Mouse (Mus musculus) hindbrain, embryonic 11.5 days (tissue): Measurements from ENCODE around the gene Ksr2. TPM values are rescaled to one million over a fixed set of nuclear protein-coding genes. Genes with fewer than 3 reads are reported as not detected.
A peak's percentile ranks its signal among the peaks of the same experiment; 100 is the strongest.
"Not testable (repeated sequence)": the region's sequence is repeated elsewhere in the genome, so short reads cannot be mapped to it uniquely, and the experiment has no call there.

Experiments
- ATAC-seq: fragments of 200-750 bp; cut with Nextera tagmentation; 2 replicates; pipeline ENCODE4 v1.8.0; 2017; ENCODE audit warnings: mild to moderate bottlenecking, moderate TSS enrichment, moderate library complexity; ENCODE audit not compliant: low FRiP score
- DNase-seq: peaks from one replicate; pipeline ENCODE4 v3.0.0-alpha.2; 2015; ENCODE audit warnings: low spot score
- H3K27ac ChIP-seq: fragments of 300-500 bp; sonication (generic); 2 replicates; pipeline ENCODE4 v1.5.1; 2014; ENCODE audit warnings: mild to moderate bottlenecking, low read depth, low read length
- H3K27me3 ChIP-seq: fragments of 300-500 bp; sonication (generic); 2 replicates; pipeline ENCODE4 v1.6.1; 2014; ENCODE audit warnings: mild to moderate bottlenecking, low read length, moderate library complexity, mixed read lengths; ENCODE audit not compliant: control insufficient read depth, insufficient read depth
- H3K36me3 ChIP-seq: fragments of 300-500 bp; sonication (generic); 2 replicates; pipeline ENCODE4 v1.6.1; 2014; ENCODE audit warnings: mild to moderate bottlenecking, low read length, moderate library complexity, mixed read lengths; ENCODE audit not compliant: control insufficient read depth, insufficient read depth
- H3K4me1 ChIP-seq: fragments of 300-500 bp; sonication (generic); replicated peaks from 2 replicates; pipeline ENCODE4 v1.6.1; 2014; ENCODE audit warnings: low read length, mixed read lengths; ENCODE audit not compliant: control insufficient read depth, insufficient read depth
- H3K4me2 ChIP-seq: fragments of 300-500 bp; sonication (generic); replicated peaks from 2 replicates; pipeline ENCODE4 v1.6.1; 2014; ENCODE audit warnings: mild to moderate bottlenecking, low read depth, low read length
- H3K4me3 ChIP-seq: fragments of 300-500 bp; sonication (generic); 2 replicates; pipeline ENCODE4 v1.5.1; 2014; ENCODE audit warnings: low read depth, low read length
- H3K9ac ChIP-seq: fragments of 300-500 bp; sonication (generic); 2 replicates; pipeline ENCODE4 v1.6.1; 2014; ENCODE audit warnings: low read depth, low read length
- H3K9me3 ChIP-seq: fragments of 300-500 bp; sonication (generic); 2 replicates; pipeline ENCODE4 v1.6.1; 2016; ENCODE audit warnings: low read length; ENCODE audit not compliant: control insufficient read depth
- WGBS: fragments of 180-500 bp; shearing (Covaris S2); extraction: QIAGEN DNeasy Blood & Tissue Kit; methylation state at CpG from one replicate; pipeline ENCODE4 v1.1.7; 2014; 5-methylcytosine and 5-hydroxymethylcytosine counted together
- polyA plus RNA-seq: library from polyadenylated mRNA; unstranded; fragments of >200 nt; fragmentation: Nextera tagmentation; extraction: Ambion mirVana; gene quantifications from 2 replicates; pipeline ENCODE4 v1.2.1, GENCODE M21; 2014

Ksr2 gene
- polyA plus RNA-seq, 1 experiment from 2014 or later, result 2.9 TPM

DNA sequence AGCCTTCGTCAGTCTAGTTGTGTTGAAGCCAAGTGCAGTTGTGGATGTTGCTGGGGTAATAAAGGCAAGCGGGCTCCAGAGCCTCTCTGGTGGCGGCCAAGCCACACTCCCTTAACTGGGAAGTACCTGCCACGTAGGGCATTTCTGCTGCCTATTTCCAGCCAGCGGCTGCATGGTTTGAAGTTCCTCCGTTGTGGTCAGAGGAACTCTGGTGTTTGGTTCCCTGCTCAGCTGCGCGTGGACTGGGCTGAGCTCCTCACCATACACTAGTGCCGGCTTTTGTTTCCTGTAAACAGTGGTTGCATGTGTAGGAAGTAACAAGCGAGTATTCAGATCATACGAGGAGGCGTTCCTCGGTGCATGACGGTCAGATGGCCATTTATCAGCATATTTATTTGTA is 36.1 kb upstream of the Ksr2 start:
- H3K27ac ChIP-seq, H3K4me3 ChIP-seq, DNase-seq, H3K4me2 ChIP-seq, H3K9me3 ChIP-seq, H3K36me3 ChIP-seq, H3K27me3 ChIP-seq, H3K4me1 ChIP-seq, H3K9ac ChIP-seq, ATAC-seq: not testable (repeated sequence)
- 96% methylated on average over 14 of the region's 14 CpGs for WGBS

DNA sequence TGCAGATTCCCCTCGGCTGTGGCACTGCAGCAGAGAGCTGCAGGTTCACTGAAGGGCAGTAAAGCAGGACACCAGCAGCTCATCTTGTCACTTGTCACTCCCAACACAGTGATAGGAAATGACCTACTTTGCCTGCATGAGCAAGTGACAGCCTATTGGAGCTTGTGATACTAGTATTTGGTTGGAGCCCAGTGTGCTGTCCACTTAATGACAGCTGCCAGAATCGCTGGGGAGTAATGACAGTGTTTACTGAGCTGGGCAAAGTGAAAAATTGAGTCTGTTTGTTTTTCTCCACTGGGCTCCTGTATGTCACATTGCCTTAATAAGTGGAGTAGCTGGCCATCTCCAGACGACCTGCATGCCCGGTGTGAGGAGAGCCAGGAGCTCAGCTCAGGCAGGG is 33.6 kb upstream of the Ksr2 start:
- no peaks in the 10 kb centered on the region for H3K4me1 ChIP-seq
- peaks cover 6% of the 10 kb centered on the region for H3K36me3 ChIP-seq
- no peak overlapping the region for H3K4me3 ChIP-seq
- no peak overlapping the region for H3K4me2 ChIP-seq
- H3K9me3 ChIP-seq, result no peaks in the 10 kb centered on the region
- DNase-seq (no peak), ATAC-seq (no peak)
- WGBS, result 87% methylated on average over 4 of the region's 4 CpGs
- H3K27me3 ChIP-seq, result no peaks in the 10 kb centered on the region
- no peak overlapping the region for H3K9ac ChIP-seq
- H3K27ac ChIP-seq, result no peak overlapping the region

DNA sequence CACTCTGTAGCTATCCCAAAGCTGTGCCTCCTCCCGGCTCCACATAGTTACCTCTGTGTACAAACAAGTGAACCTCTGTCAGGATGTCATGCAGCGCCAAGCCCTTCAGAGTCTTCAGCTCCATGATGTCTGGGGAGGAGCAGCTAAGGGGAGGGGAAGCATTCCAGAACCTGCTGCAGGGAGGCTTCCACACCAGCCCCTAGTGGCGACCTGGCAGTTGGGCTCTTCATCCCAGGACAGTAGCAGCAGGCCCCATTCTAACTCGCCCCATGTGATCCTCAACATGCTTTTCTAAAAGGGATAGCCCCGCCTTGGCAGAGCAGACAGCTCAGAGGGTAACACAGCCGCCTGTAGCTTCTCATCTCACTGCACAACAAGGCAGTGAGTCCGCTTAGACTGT is 32.0 kb upstream of the Ksr2 start:
- H3K9ac ChIP-seq, result no peak overlapping the region
- H3K27ac ChIP-seq, result no peak overlapping the region
- ATAC-seq (no peak), DNase-seq (no peak)
- no peak overlapping the region for H3K4me2 ChIP-seq
- H3K36me3 ChIP-seq, result peaks cover 6% of the 10 kb centered on the region
- WGBS, result 77% methylated on average over 7 of the region's 7 CpGs
- H3K4me3 ChIP-seq, result no peak overlapping the region
- H3K27me3 ChIP-seq, result no peaks in the 10 kb centered on the region
- H3K9me3 ChIP-seq, result no peaks in the 10 kb centered on the region
- no peaks in the 10 kb centered on the region for H3K4me1 ChIP-seq

DNA sequence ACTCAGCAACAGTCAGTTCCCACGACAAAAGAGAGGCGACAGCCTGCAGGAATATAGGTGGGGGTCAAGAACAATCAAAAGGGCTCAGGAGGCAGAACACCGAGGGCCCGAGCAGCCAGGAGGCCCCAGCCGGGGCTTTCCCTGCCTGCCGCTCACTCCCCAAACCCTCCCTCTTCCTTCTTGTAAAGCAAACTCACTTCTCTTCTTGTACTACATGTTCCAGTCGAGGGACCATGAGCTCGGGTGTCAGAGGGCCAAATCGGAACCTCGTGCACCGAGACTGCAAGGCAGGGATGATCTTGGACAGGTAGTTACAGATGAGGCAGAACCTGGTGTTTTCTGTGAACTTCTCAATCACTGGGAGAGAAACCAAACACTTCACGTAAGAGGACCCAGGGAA is 30.6 kb upstream of the Ksr2 start:
- peak overlapping the region; percentile 7; the same call in 1 of the 2 replicates for H3K9ac ChIP-seq
- no peak overlapping the region for H3K27ac ChIP-seq
- H3K4me1 ChIP-seq, result peaks cover under 1% of the 10 kb centered on the region; the same call in 1 of the 2 replicates
- H3K27me3 ChIP-seq, result no peaks in the 10 kb centered on the region
- H3K4me2 ChIP-seq, result no peak overlapping the region
- H3K36me3 ChIP-seq, result peaks cover 6% of the 10 kb centered on the region; the same call in 1 of the 2 replicates
- ATAC-seq (no peak), DNase-seq (no peak)
- 76% methylated on average over 12 of the region's 12 CpGs for whole genome bisulfite sequencing
- no peaks in the 10 kb centered on the region for H3K9me3 ChIP-seq
- no peak overlapping the region for H3K4me3 ChIP-seq

DNA sequence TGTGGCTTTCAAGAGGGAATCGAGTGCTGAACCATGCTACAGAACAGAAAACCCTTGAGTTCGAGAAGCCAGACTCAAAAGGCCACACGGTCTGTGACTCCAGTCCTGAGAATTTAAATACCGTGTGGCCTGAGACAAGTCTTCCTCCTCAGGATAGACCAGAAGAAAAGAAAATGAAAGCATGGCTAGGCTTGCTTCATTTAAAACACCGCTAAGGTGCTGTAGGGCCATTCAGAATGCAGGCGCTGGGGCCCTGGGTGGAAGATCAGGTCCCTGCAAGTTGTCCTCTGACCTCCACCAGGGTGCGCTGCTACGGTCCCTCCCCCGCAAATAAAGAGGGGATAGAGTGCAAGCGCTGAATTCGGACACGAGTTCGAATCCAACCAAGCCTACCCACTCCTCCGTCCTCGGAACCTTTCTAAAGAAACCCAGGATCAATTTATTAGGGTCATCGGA is 25.5 kb upstream of the Ksr2 start:
- peak overlapping the region; percentile 30; the same call in 1 of the 2 replicates for H3K27ac ChIP-seq
- H3K9me3 ChIP-seq, result no peaks in the 10 kb centered on the region

DNA sequence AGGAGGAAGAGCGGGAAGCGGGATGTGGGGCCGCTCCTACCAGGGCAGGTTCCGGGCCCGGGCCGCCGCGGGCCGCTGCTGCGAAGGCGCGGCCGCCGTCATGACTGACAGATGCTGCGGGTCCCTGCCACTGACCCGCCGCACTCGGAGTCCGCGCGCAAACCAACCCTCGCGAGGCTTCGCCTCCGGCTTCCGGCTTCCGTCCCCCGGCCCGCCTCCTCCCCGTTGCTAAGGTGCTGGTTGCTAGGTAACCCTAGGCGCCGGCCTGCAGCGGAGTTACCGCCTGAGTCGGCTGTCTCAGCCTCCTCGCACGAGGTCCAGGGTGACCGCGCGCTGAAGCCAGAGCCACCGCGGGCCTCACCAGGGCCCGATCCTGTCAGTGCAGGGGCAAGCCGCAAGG is 24.9 kb upstream of the Ksr2 start, which contains the start of gene Rfc5:
Gene Rfc5, minus strand, starts transcription at position 171 of the 400 bp plus-strand sequence.
- DNase-seq, result peak; percentile 97
- under 1% methylated on average over 44 of the region's 44 CpGs for WGBS

More for the DNA sequence above, 25.5 kb upstream of the Ksr2 start:
- H3K4me1 ChIP-seq, result peaks cover 2% of the 10 kb centered on the region; the same call in 1 of the 2 replicates
- H3K4me3 ChIP-seq, result peak overlapping the region; percentile 60
- DNase-seq (peak; percentile 72), ATAC-seq (peak; percentile 51)
- H3K9ac ChIP-seq, result peak overlapping the region; percentile 81
- no peaks in the 10 kb centered on the region; the same call in 1 of the 2 replicates for H3K36me3 ChIP-seq
- no peaks in the 10 kb centered on the region for H3K27me3 ChIP-seq
- WGBS, result 13% methylated on average over 16 of the region's 16 CpGs
- peak overlapping the region; percentile 58 for H3K4me2 ChIP-seq

DNA sequence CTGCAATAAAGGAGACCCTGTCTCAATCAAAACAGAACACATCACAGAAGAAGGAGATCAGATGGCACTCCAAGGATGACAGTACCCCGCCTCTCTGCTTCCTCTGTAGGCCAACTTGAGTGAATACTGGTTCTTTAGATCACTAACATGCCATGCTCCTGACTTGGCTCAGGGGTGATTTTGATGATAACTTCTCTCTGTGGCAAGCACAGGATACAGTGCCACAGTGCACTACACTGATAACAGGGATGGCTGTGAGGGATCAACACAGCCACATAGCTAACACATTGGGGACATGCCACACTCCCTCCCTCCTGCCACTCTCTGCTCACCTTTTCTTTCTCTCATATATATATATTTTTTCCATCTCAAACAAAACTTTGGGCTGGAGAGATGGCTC is 22.9 kb upstream of the Ksr2 start:
- 100% methylated on average over 1 of the region's 1 CpGs for WGBS
- H3K27ac ChIP-seq, result no peak overlapping the region
- DNase-seq (no peak), ATAC-seq (no peak)
- H3K9ac ChIP-seq, result no peak overlapping the region
- H3K9me3 ChIP-seq, result no peaks in the 10 kb centered on the region
- peaks cover 2% of the 10 kb centered on the region; the same call in 1 of the 2 replicates for H3K4me1 ChIP-seq
- H3K36me3 ChIP-seq, result no peaks in the 10 kb centered on the region
- no peaks in the 10 kb centered on the region for H3K27me3 ChIP-seq
- no peak overlapping the region for H3K4me3 ChIP-seq
- H3K4me2 ChIP-seq, result no peak overlapping the region

More for the DNA sequence above, 24.9 kb upstream of the Ksr2 start, which contains the start of gene Rfc5:
- ATAC-seq, result peak; percentile 97
- Histone ChIP-seq H3K9ac (peak within 1 kb of the TSS; percentile 81), H3K4me3 (peak within 1 kb of the TSS; percentile 60), H3K4me1 (peaks cover 2% of the 10 kb centered on the region; the same call in 1 of the 2 replicates), H3K36me3 (no peaks in the 10 kb centered on the region; the same call in 1 of the 2 replicates), H3K27me3 (no peaks in the 10 kb centered on the region), H3K4me2 (peak within 1 kb of the TSS; percentile 58), H3K9me3 (no peaks in the 10 kb centered on the region), H3K27ac (peak within 1 kb of the TSS; percentile 30; the same call in 1 of the 2 replicates)

DNA sequence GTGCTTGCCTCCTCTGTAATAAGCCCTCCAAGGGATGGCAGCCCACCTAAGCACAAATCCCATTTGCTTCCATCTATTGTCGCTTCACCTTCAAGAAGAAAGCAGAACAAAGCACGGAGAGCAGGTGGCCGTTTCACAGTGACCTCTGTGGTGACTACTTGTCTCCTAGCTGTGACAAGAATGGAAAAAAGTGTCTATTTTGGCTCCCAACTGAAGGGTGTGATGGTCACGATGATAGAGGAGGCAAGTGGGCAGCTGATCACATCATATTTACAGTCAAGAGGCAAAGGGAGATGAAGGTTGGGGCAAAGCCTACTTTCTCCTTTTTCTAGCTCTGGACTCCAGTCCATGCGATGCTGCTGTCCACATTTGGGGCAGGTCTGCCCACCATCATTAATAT is 18.0 kb upstream of the Ksr2 start:
- DNase-seq, result no peak
- no peak overlapping the region for H3K9ac ChIP-seq
- ATAC-seq, result no peak
- 87% methylated on average over 5 of the region's 5 CpGs for WGBS
- no peaks in the 10 kb centered on the region for H3K27me3 ChIP-seq
- no peaks in the 10 kb centered on the region for H3K36me3 ChIP-seq
- no peak overlapping the region for H3K4me2 ChIP-seq
- H3K27ac ChIP-seq, result no peak overlapping the region
- H3K9me3 ChIP-seq, result no peaks in the 10 kb centered on the region
- no peaks in the 10 kb centered on the region for H3K4me1 ChIP-seq
- no peak overlapping the region for H3K4me3 ChIP-seq

DNA sequence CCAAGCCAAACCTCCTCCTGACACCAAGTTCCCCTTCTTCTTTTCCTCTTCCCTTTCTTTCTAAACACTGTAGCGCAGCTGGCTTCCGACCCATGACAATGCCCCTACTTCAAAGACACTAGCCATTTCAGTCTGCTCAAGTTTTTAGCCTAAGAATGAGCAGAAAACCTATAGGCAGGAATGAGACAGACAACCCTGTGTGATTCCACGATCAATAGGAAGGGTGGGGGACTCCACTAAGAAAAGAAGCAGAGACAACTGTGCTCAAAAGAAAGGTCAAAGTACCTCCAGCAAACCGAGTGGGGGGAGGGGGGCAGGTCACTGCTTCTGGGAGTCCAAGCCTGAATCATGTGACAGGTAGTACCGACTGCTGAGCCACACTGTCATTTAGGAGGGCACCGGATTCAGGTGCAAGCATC is 17.2 kb upstream of the Ksr2 start:
- 56% methylated on average over 6 of the region's 6 CpGs for WGBS
- no peaks in the 10 kb centered on the region for H3K27me3 ChIP-seq
- no peaks in the 10 kb centered on the region for H3K9me3 ChIP-seq
- H3K27ac ChIP-seq, result no peak overlapping the region
- DNase-seq (no peak), ATAC-seq (no peak)
- no peak overlapping the region for H3K4me2 ChIP-seq
- H3K4me3 ChIP-seq, result no peak overlapping the region
- H3K4me1 ChIP-seq, result no peaks in the 10 kb centered on the region
- no peak overlapping the region for H3K9ac ChIP-seq
- H3K36me3 ChIP-seq, result no peaks in the 10 kb centered on the region
